Mouse (Mus musculus): ENCODE measurements around the gene Aff3.

Gene Aff3

DNA sequence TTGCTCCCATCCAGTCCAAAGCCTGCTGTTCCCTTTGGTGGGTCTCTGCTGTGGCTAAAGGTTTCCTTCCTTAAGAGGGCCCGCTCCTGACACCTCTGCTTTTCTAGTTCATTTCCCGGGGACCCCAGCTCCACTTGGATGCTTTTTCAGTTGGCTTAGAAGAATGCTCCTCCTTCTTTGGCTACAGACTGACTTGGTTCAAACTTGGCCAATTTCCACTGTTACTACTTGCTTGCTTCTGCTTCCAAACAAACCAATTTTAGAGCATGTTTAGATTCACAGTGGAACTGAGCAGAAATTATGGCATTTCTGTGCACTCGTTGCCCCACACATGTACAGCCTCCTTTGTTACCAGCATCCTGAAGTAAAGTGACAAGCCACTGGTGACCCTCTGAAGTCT lies 469.0 kb downstream of the Aff3 start:
- DNase-seq (ENCODE audit: low read depth, low spot score): no peak

DNA sequence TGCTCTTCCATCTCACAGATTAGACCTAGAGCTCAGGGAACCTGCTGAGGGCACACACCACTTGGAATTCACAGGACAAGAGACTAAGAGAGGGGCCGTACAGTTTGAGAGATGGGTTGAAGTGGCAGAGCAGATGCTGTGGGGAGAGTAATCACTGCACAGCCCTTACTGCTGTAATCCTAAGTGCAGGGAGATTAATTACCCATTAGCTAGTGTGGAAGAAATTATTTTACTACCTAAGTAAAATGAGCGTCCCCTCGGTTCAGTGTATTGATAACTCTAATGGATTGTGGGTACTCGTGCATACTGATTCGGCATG lies 478.6 kb downstream of the Aff3 start:
- no peak for DNase-seq (ENCODE audit: low read depth, low spot score)

DNA sequence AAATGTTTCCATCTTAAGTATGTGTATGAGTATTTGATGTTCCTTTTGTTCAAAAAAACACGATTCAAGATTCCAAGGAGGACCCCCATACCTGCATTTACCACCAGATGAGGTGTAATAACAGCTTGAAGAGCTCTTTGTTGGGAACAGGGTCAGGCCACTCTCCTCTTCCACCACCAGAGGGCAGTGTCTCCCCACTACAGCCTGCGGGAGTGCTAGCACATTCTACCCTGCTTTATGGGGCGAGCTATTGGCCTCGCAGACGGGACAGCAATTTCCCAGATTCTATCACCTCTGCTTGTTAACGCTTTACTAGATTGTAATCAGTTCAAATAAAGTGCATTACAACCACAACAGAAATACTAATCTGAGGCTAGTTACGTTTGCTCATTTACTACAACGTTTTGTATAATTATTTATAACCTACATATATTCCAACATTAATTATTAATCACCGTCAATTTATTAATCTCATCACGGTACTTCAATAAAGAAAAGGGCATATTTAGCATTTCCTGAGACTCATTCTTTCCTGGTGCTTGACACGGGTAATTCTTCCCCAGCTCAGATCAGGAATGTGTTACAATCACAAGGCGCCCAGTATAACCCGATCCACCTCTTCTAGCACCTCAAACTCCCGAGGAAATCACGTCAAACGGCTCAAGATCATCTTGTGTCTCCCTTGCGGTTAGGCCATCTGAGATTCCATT lies 479.1 kb downstream of the Aff3 start:
- peak; percentile 84 for DNase-seq (ENCODE audit: low read depth, low spot score)

DNA sequence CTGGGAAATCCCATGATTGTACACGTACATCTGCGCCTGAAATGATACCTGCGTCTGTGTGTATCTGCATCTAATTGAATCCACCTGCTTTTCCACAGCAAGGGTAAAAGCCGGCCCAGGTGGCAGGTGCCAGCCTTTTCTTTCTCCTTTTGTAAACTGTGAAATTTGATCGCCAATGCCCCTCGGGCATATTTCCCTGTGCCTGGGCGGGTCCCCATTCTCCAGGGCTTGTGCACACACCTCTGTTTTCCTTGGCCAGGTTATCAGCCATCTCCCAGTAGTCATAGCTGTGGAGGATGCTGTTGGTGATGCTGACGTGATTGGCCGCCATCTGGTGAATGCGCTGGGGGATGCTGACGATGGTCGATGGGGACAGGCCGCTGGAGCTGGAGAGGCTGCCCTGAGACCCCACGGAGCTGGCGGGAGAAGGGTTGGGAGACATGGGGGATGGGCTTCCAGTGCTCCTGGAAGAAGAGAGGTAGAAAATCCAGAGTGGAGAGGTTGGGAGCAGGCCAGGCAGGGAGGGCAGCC lies 483.7 kb downstream of the Aff3 start:
- no peak for DNase-seq (ENCODE audit: low read depth, low spot score)

DNA sequence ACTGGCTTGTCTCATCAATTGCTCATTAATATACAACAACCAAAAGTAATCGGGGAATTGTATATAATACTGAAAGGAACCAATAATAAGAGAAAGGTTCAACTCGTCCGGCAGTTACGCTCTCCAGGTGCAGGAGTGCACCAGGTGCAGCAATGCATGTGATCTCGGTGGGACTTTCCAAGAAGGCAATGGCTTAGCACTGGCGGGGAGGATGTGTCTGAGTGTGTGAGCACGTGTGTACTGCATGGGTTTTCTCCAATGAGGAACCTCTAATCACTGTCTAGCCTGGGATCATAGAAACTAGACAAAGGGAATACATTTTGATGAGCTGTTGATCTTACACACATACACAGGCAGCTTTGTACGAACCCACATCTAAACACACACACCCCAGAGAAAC lies 485.8 kb downstream of the Aff3 start:
- DNase-seq (ENCODE audit: low read depth, low spot score): no peak

DNA sequence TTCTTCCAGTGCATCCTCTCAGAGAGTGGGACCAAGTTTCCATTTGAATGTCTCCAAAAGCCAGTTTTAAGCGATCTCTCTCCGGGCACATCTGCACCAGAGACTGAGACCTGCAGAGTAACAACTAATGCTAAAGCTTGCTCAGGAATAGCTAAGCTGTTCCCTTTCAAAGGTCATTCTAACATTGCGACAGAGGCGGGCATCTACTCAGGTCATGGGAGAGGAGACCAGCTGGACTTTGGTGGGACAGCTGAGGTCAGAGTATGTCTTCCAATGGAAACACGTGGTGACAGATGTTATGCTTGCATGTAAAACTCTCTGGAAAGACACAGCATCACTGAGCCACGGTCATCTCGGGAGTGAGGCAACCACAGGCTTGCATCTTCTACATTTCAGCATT lies 488.7 kb downstream of the Aff3 start:
- no peak for DNase-seq (ENCODE audit: low read depth, low spot score)

DNA sequence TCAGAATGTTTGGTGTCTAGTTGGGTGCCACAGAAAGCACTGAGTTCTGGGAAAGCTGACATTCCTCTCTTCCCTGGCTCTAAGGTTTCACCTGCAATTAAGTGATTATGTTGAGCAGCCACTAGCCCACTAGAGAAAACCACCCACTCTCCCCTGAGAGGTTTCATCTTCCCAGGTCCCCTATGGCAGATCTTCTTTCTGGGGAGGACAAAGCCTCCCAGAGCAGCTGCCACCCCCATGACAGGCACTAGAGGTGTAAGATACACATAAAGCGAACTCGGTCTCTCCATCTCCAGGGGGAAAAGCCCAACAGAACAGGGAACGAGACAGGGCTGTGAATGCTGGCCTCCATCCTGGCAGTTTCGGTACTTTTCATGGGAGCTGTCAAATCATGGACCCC lies 492.9 kb downstream of the Aff3 start:
- DNase-seq (ENCODE audit: low read depth, low spot score): no peak

DNA sequence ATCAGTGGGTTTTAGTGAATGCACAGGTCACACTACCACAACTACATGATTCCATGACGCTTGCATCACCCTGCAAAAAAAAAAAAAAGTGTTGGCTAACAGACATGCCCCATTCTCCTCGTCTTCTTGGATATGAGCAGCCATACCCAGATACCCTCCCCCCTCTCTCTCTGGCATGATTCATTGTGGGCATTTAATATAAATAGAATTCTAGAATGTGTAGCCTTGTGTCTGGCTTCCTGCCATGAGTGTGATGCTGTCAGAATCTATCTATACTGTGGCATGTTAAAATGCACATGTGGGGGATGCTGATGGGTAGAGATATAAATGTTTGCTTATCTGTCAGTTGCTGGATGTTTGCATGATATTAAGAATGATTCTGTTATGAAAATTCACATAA lies 499.1 kb downstream of the Aff3 start:
- peak; percentile 76 for DNase-seq (ENCODE audit: low read depth, low spot score)

DNA sequence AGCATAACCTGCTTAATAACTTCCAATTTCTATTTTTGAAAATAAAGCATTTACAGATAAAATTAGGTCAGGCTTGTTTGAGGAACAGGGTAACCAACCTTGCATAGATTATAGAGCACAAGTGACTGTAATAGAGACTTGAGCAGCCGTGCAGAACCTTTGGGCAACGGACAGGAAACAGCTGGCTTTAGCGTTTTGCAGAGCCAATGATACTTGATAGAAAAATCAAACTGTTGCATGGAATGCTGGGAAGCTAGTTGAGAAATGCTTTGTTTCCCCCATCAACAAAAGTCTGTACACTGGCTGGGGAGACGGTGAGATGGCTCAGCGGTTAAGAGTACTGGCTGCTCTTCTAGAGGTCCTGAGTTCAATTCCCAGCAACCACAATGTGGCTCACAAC lies 514.7 kb downstream of the Aff3 start:
- no peak for DNase-seq (ENCODE audit: low read depth, low spot score)

DNA sequence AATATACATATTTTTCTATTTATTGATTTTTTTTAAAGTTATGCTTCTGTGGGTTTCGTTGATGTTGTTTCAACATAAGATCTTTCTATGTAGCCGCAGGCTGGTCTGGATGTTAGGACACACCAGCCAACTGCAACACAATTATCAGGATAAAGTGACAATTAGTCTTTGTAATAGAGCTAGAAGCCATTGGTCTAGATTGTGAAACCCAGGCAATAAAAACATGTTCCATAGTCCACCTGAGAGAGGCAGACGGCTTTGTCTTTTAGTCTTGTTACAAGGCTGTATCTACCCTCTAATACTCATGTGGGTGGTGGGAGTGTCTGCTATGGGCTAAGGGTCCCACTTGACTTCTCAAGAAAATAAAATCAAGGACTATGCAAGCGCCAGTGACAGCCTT lies 518.7 kb downstream of the Aff3 start:
- DNase-seq (ENCODE audit: low read depth, low spot score): no peak

DNA sequence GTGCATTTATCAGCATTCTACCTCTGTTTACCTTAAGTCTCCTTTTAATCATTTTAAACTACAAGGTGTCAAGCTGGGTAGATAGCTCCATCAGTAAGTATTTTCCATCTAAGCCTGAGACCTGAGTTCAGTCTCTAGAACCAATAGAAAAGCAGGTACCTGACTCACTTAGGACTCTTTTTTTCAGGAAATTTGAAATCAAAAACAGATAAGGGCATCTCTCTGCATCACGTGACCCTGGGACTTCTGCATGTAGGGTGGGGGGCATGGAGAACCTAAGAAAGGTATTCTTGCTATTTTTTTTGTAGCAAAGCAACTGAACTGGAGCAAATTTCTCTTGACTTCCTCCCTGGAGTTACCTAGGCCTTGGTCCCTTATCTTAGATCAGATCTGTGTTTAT lies 523.4 kb downstream of the Aff3 start:
- DNase-seq (ENCODE audit: low read depth, low spot score): no peak

DNA sequence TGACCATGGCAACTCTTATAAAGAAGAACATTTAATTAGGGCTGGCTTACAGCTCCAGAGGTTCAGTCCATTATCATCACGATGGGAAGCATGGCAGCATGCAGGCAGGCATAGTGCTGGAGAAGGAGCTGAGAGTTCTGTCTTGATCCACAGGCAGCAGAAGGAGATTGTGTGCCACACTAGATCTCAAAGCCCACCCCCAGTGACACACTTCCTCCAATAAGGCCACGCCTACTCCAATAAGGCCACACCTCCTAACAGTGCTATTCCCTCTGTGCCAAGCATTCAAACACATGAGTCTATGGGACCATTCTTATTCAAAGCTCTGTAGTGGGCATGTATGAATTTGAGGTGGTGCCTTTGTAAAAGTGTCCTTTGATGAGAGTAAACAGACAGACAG lies 523.8 kb downstream of the Aff3 start:
- no peak for DNase-seq (ENCODE audit: low read depth, low spot score)

DNA sequence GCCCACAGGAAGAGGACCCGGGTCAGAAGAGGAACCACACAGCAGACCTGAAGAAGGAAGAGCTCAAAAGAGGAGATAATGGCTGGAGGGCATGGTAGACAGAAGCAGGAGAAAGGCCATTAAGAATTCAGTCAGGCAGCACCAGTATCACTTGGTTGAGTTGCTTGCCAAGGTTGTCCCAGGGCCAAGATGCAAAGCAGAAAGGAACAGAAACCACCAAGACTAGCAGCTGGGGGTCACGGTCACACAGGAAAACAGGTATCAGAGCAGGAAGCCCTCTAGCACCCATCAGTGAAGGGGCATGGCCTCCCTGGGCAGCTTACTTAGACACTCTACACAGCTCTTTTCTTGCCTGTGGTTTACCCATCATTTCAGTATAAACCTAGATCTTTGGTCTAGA lies 525.4 kb downstream of the Aff3 start:
- DNase-seq (ENCODE audit: low read depth, low spot score): no peak

DNA sequence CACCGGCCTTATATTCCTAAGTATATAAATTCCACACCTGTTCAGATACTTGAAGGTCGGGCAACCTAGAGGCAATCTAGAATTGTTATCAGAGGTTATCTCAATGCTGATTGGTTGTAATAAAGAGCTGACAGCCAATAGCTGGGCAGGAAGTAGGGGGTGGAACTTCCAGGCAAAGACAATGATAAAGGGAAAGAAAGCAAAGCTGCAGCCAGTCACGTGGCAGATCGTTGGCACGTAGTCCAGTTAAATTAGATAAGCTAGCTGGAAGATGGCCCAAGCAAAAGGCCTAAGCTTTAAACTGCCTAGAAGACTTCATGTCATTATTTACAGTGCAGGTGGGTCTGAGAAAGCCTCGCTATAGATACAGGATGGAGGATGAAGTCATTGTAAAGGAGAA lies 531.8 kb downstream of the Aff3 start:
- DNase-seq (ENCODE audit: low read depth, low spot score): no peak

DNA sequence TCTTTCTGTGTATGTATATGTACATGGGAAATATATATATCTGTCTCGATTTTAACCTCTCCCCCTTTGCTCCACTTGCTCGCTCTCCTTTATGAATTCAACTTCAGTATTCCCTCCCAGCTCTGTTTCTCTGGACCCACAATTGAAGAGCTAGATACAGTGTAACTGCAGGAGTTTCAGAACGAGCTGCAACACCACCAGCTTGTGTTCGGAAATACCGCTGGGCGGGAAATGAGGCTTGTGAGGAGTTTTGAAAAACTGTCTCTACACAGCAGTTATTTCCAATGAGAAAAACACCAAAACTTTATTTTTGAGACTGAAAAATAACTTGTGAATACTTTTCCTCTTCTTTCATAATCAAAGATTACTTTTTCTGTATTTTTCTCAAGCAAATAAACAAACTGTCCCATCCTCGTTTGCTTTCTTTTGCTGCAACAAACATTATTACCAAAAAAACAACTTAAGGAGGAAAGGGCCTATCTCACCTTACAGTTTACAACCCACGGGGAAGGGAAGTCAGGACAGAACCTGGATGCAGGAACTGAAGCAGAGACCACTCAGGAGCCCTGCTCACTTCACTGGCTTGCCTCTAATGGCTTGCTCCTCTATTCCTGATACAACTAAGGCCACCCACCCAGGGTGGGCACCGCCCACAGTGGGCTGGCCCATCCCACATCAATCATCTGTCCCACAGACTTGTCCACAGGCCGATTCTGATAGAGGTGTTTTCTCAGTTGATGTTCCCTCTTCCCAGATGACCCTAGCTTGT lies 533.9 kb downstream of the Aff3 start:
- DNase-seq (ENCODE audit: low read depth, low spot score): peak; percentile 27

DNA sequence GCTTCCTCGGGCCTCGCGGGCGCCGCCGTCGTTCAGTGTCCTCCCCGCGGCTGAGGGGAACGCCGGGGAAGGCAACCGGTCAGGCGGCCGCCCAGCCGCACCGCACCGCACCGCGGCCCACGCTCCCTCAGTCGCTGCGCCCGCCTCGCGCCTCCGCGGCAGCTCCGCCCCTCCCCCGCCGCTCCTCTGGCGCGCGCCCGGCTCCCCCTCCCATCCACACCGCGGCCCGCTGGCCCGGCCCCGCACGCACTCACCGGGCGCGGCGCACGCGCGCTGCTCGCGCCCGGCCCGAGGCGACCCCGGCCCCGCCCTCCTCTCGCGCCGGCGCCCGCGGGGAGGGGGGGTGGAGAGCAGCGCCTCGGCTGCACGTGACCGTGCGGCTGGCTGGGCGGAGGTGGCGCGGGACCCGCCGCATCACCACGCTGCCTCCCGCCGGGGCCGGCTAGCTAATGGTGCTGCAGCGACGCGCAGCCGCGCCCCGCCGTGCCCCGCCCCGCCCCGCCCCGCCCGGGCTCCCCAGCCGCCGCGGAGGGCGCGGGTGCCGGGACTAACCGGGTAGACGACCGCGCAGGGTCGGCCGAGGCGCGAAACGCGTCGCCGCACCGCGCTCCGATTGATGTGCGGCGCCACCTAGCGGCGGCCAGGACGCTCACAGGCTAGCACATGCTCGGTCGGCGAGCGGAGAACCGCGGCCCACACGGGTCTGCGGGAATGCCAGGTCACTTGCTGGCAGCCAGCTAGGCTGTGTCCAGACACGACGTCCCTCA lies 535.1 kb downstream of the Aff3 start, which contains the start of gene Rev1:
TSS of gene Rev1 (minus strand) at position 301 of the 767 bp plus-strand sequence.
- DNase-seq (ENCODE audit: low read depth, low spot score): peak; percentile 80

DNA sequence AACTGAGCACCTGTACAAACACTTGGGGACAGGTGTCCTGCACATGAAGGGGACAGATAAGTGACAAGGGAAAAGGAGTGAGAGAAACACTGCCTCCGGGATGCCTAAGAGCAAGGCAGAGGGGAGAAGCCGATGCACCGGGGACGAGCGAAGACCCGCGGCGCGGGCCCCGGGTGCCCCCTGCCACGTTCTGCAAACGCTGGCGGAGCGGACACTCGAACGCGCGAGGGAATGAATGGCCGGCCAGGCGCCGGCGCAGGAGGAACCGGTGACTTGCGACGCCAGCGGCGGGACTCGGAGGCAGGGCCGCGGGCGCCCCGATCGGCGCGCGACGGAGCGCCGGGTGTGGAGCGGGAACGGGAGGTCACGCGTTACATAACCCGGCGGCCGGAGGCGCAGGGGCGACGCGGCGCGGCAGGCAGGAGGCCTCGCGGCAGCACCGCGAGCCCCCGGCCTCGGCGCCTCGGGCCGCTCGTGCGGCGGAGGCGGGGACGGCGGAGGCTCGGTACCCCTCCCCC lies 535.8 kb downstream of the Aff3 start:
- peak; percentile 30 for DNase-seq (ENCODE audit: low read depth, low spot score)
